Mouse (Mus musculus): ENCODE results near the gene Tstd2. TPM values are rescaled to one million over a fixed set of nuclear protein-coding genes. Genes with fewer than 3 reads are reported as not detected.

Gene Tstd2
- polyA plus RNA-seq, 1 experiment from 2014 or later: 47.4 TPM

DNA sequence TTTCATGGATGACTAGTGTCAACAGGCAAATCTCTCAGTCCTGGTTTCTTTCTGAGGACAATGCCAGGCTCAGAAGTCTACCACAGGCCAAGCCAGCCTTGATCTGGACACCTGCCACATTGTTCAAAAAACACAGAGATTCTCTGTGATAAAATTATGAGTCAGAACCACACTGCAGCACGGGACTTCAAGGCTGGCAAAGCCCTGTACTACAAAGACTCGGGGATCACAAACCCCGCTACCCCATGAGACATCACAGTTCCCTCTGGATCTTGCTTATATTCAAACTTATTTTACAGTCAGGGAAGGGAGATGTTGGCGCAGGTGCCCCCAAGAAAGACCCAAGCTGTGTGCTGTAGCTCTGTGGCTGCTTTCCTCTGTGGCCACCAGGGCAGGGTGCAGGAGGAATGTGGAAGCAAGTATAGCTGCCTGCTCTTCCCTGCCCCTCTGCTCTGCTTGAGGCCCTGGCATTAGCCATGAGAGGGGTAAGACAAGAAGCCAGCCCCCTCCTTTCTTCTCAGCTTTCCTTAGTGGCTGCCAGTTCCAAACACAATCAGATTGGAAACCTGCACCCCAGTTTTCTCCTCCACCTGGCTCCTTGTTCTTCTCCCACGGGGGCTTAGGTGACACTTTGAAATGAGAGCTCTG is 45.9 kb downstream of the Tstd2 start:
- no peaks in the 10 kb centered on the region for H3K36me3 ChIP-seq
- ATAC-seq: no peak
- WGBS: 86% methylated on average over 5 of the region's 5 CpGs
- no peak overlapping the region for H3K27ac ChIP-seq
- H3K9me3 ChIP-seq: no peaks in the 10 kb centered on the region
- H3K27me3 ChIP-seq: no peaks in the 10 kb centered on the region
- H3K9ac ChIP-seq (replicated peaks): no peak overlapping the region
- H3K4me1 ChIP-seq (replicated peaks): peaks cover 18% of the 10 kb centered on the region; the same call in 1 of the 2 replicates
- H3K4me3 ChIP-seq (replicated peaks): no peak overlapping the region
- no peak overlapping the region for H3K4me2 ChIP-seq (replicated peaks)

DNA sequence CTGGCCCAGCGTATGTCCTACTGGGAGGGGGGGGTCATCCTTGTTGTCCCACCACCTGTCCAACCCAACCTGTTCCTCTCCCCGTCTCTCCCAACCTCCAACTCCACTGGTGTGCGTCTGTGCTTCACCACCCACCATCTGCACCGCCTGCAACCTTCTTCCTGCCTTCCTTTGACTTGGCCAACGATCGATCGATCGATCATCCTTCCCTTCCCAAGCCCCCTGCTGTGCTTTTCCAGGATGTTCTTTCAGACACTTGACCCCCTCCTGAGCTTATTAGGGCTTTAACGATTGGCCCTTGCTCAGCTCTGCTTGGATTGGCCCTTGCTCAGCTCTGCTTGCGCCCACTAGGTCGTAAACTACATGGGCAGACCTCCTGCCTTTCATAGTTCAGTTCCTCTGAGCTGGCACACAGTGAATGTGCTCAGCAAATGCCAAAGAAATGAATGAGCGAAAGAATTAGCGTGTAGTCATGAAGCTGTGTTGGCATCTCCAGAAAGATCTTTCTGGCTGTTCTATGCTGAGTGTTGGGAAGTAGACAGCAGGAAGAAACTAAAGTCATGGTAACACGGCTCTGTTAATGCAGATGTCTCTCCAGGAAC is 48.9 kb downstream of the Tstd2 start:
- Histone ChIP-seq H3K4me1 (replicated peaks) (peaks cover 22% of the 10 kb centered on the region), H3K4me3 (replicated peaks) (no peak overlapping the region), H3K27me3 (no peaks in the 10 kb centered on the region), H3K9me3 (no peaks in the 10 kb centered on the region), H3K9ac (replicated peaks) (no peak overlapping the region), H3K4me2 (replicated peaks) (no peak overlapping the region), H3K27ac (no peak overlapping the region), H3K36me3 (no peaks in the 10 kb centered on the region)
- no peak for ATAC-seq
- WGBS: 89% methylated on average over 14 of the region's 14 CpGs

DNA sequence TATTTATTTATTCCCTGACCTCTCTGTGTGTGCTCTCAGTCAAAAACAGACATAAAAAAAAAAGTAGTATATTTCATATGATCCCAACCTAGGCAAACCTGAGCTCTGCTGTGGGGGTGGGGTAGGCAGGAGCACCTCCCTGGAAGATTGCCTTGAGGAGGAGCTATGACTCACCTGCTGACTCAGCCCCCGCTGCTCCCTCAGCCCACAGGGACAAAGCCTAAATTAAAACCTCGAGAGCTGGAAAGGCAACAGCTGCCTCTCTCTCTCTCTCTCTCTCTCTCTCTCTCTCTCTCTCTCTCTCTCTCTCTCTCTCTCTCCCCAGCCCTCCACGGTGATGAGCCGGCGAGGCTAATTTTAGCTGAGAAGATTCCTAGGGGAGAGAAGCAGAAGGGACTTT is 50.6 kb downstream of the Tstd2 start:
- WGBS: 53% methylated on average over 5 of the region's 5 CpGs
- no peaks in the 10 kb centered on the region for H3K27me3 ChIP-seq

DNA sequence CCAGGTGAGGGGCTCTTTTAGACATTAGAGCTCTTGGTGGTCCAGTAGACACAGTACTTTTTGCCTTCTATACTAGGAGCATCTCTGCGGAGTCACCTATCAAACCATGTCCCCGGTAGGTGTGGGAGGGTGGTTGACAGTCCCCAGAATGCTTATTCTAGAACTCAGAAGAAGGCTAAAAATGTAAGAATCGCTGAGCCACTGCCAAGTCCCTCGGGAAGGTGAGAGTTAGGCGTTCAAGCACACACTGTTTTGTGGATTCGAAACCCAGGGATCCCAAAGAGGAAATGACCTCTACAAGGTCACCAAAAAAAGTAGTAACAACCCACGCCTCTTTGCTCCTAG is 51.1 kb downstream of the Tstd2 start:
- no peak for ATAC-seq
- Histone ChIP-seq H3K4me3 (replicated peaks) (no peak overlapping the region), H3K9me3 (no peaks in the 10 kb centered on the region), H3K4me2 (replicated peaks) (no peak overlapping the region), H3K27me3 (no peaks in the 10 kb centered on the region), H3K36me3 (no peaks in the 10 kb centered on the region), H3K9ac (replicated peaks) (no peak overlapping the region), H3K4me1 (replicated peaks) (peaks cover 16% of the 10 kb centered on the region), H3K27ac (no peak overlapping the region)
- WGBS: 87% methylated on average over 7 of the region's 7 CpGs

More for the DNA sequence above, 50.6 kb downstream of the Tstd2 start:
- H3K9ac ChIP-seq (replicated peaks): no peak overlapping the region
- H3K4me2 ChIP-seq (replicated peaks): no peak overlapping the region
- H3K4me1 ChIP-seq (replicated peaks): peaks cover 16% of the 10 kb centered on the region
- H3K9me3 ChIP-seq: no peaks in the 10 kb centered on the region
- no peak for ATAC-seq
- no peaks in the 10 kb centered on the region for H3K36me3 ChIP-seq
- H3K4me3 ChIP-seq (replicated peaks): no peak overlapping the region
- H3K27ac ChIP-seq: no peak overlapping the region

GRCm38 (mm10) chr4:46086718-46087426 is 51.6 kb downstream of the Tstd2 start:
- no peak for ATAC-seq
- Histone ChIP-seq H3K9me3 (no peaks in the 10 kb centered on the region), H3K27ac (no peak overlapping the region)

GRCm38 (mm10) chr4:46085223-46085811 is 53.2 kb downstream of the Tstd2 start:
- no peak overlapping the region for H3K4me3 ChIP-seq (replicated peaks)
- H3K9me3 ChIP-seq: no peaks in the 10 kb centered on the region
- H3K27ac ChIP-seq: no peak overlapping the region; the same call in 1 of the 2 replicates
- ATAC-seq: no peak
- WGBS: 55% methylated on average over 9 of the region's 9 CpGs
- H3K4me2 ChIP-seq (replicated peaks): no peak overlapping the region
- H3K4me1 ChIP-seq (replicated peaks): peaks cover 16% of the 10 kb centered on the region
- no peak overlapping the region for H3K9ac ChIP-seq (replicated peaks)
- no peaks in the 10 kb centered on the region for H3K27me3 ChIP-seq
- H3K36me3 ChIP-seq: no peaks in the 10 kb centered on the region

More at GRCm38 (mm10) chr4:46086718-46087426, 51.6 kb downstream of the Tstd2 start:
- Histone ChIP-seq H3K36me3 (no peaks in the 10 kb centered on the region), H3K4me1 (replicated peaks) (peaks cover 16% of the 10 kb centered on the region), H3K4me2 (replicated peaks) (no peak overlapping the region), H3K4me3 (replicated peaks) (no peak overlapping the region), H3K9ac (replicated peaks) (no peak overlapping the region), H3K27me3 (no peaks in the 10 kb centered on the region)
- WGBS: 86% methylated on average over 18 of the region's 18 CpGs

- ATAC-seq: no peak
- H3K4me3 ChIP-seq (replicated peaks): no peak overlapping the region
- no peak overlapping the region; the same call in 1 of the 2 replicates for H3K27ac ChIP-seq
- no peak overlapping the region for H3K9ac ChIP-seq (replicated peaks)
- H3K36me3 ChIP-seq: no peaks in the 10 kb centered on the region
- 71% methylated on average over 9 of the region's 9 CpGs for WGBS
- no peaks in the 10 kb centered on the region for H3K9me3 ChIP-seq
- H3K4me1 ChIP-seq (replicated peaks): peaks cover 16% of the 10 kb centered on the region
- H3K27me3 ChIP-seq: no peaks in the 10 kb centered on the region
- no peak overlapping the region for H3K4me2 ChIP-seq (replicated peaks)
Measured at GRCm38 (mm10) chr4:46084416-46085172, 53.9 kb downstream of the Tstd2 start.

GRCm38 (mm10) chr4:46082555-46082954 is 55.9 kb downstream of the Tstd2 start:
- Histone ChIP-seq H3K4me3 (replicated peaks) (no peak overlapping the region), H3K27me3 (no peaks in the 10 kb centered on the region), H3K4me1 (replicated peaks) (peaks cover 16% of the 10 kb centered on the region), H3K9ac (replicated peaks) (no peak overlapping the region), H3K4me2 (replicated peaks) (no peak overlapping the region), H3K27ac (no peak overlapping the region), H3K9me3 (no peaks in the 10 kb centered on the region), H3K36me3 (no peaks in the 10 kb centered on the region)
- no peak for ATAC-seq
- 83% methylated on average over 11 of the region's 11 CpGs for WGBS

GRCm38 (mm10) chr4:46080261-46080660 is 58.2 kb downstream of the Tstd2 start:
- ATAC-seq: no peak
- WGBS: 91% methylated on average over 4 of the region's 4 CpGs

DNA sequence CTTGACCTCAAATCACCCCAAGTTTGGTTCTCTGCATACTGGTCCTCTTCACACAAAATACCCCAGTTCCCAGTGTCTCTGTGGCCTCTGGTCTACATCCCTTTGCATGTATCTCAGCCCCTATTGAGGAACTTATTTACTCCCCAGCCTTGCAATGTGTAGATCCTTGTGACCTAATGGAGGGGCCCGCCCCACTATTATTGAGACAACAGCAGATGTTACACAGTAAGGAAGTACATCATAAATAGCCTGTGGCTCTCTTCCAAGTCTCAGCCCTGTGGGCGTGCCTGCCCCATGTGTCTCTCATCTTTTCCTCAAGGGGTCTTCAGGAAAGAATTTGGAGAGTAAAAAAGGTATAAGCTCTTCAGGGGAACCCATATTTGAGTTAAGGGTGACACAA is 61.6 kb downstream of the Tstd2 start:
- H3K4me1 ChIP-seq (replicated peaks): no peaks in the 10 kb centered on the region
- H3K36me3 ChIP-seq: no peaks in the 10 kb centered on the region
- no peak overlapping the region for H3K9ac ChIP-seq (replicated peaks)
- no peak for ATAC-seq
- H3K9me3 ChIP-seq: no peaks in the 10 kb centered on the region
- WGBS: 78% methylated on average over 2 of the region's 2 CpGs
- H3K4me3 ChIP-seq (replicated peaks): no peak overlapping the region
- H3K27ac ChIP-seq: no peak overlapping the region
- no peak overlapping the region for H3K4me2 ChIP-seq (replicated peaks)
- H3K27me3 ChIP-seq: no peaks in the 10 kb centered on the region

More at GRCm38 (mm10) chr4:46080261-46080660, 58.2 kb downstream of the Tstd2 start:
- no peaks in the 10 kb centered on the region for H3K27me3 ChIP-seq
- no peak overlapping the region for H3K4me2 ChIP-seq (replicated peaks)
- H3K9me3 ChIP-seq: no peaks in the 10 kb centered on the region
- no peak overlapping the region for H3K9ac ChIP-seq (replicated peaks)
- no peaks in the 10 kb centered on the region for H3K36me3 ChIP-seq
- no peak overlapping the region for H3K4me3 ChIP-seq (replicated peaks)
- H3K4me1 ChIP-seq (replicated peaks): peaks cover 11% of the 10 kb centered on the region
- no peak overlapping the region for H3K27ac ChIP-seq

- Histone ChIP-seq H3K36me3 (no peaks in the 10 kb centered on the region), H3K4me1 (replicated peaks) (no peaks in the 10 kb centered on the region), H3K27ac (no peak overlapping the region), H3K27me3 (no peaks in the 10 kb centered on the region), H3K9me3 (no peaks in the 10 kb centered on the region), H3K9ac (replicated peaks) (no peak overlapping the region), H3K4me2 (replicated peaks) (no peak overlapping the region), H3K4me3 (replicated peaks) (no peak overlapping the region)
- ATAC-seq: no peak
- WGBS: 87% methylated on average over 3 of the region's 3 CpGs
Measured at GRCm38 (mm10) chr4:46075664-46076063, 62.8 kb downstream of the Tstd2 start.
